Mouse (Mus musculus): Measurements from ENCODE around the gene Mtln. TPM values are rescaled to one million over a fixed set of nuclear protein-coding genes. Genes with fewer than 3 reads are reported as not detected.

Gene Mtln
- polyA plus RNA-seq, 1 experiment from 2014 or later, result 22.8 TPM

DNA sequence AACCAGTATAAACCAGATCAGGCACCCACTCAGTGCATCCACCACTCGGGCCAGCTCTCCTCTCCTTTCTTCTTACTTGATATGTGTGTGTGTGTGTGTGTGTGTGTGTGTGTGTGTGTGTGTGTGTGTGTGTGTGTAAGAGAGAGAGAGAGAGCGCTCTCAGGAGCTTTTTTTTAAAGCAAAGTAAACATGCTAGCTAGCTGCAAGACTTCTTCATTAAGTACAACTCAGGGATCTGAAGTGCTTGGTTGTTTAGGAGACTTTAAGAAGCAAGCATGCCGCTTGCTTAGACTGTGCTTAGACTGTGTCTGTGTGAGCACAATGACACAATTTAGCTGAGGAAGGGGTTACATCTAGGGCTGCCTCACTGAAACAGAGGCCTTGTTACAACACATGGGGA, 49.7 kb downstream of the Mtln start:
- H3K4me3 ChIP-seq (ENCODE audit: low read depth, low read length), result no peak overlapping the region
- H3K9ac ChIP-seq (replicated peaks), result no peak overlapping the region
- no peaks in the 10 kb centered on the region for H3K36me3 ChIP-seq (replicated peaks; ENCODE audit: insufficient read depth, low read length)
- H3K4me1 ChIP-seq (ENCODE audit: insufficient read depth), result peaks cover 8% of the 10 kb centered on the region; the same call in 1 of the 2 replicates
- ATAC-seq (no peak), DNase-seq (no peak)
- H3K9me3 ChIP-seq (ENCODE audit: low read length), result no peaks in the 10 kb centered on the region
- TF ChIP-seq CTCF (IDR thresholded peaks at IDR 0.05; ENCODE audit: low read depth) (no peak), EP300 (IDR thresholded peaks at IDR 0.05; ENCODE audit: low read depth) (no peak)
- WGBS (ENCODE audit: insufficient replicate concordance), result 82% methylated on average over 3 of the region's 3 CpGs
- no peak overlapping the region for H3K4me2 ChIP-seq (ENCODE audit: low read depth, low read length)
- no peaks in the 10 kb centered on the region for H3K27me3 ChIP-seq (ENCODE audit: insufficient read depth, low read length)
- no peak overlapping the region for H3K27ac ChIP-seq (ENCODE audit: low read depth)

Other genes starting within 250 kb of the Mtln start
- 1.2 and 1.7 TPM in 2 replicates for gene Zfp661, start 205.4 kb downstream of the Mtln start, polyA plus RNA-seq (2015; fragmentation: Nextera tagmentation; extraction: Ambion mirVana)
- 76.3 and 81.5 TPM in 2 replicates for gene Mrps5, start 205.3 kb downstream of the Mtln start, polyA plus RNA-seq (2015; fragmentation: Nextera tagmentation; extraction: Ambion mirVana)
- 0.23 and 0.24 TPM in 2 replicates for gene Mal, start 135.8 kb downstream of the Mtln start, polyA plus RNA-seq (2015; fragmentation: Nextera tagmentation; extraction: Ambion mirVana)
- 0.05 and 0.08 TPM in 2 replicates for gene Mall, start 62.6 kb downstream of the Mtln start, polyA plus RNA-seq (2015; fragmentation: Nextera tagmentation; extraction: Ambion mirVana)
- gene Nphp1, start 3.6 kb downstream of the Mtln start, polyA plus RNA-seq (2015; fragmentation: Nextera tagmentation; extraction: Ambion mirVana), result 3.9 and 4.4 TPM in 2 replicates
- 7.8 and 9.5 TPM in 2 replicates for gene Bub1, start 39.4 kb upstream of the Mtln start, polyA plus RNA-seq (2015; fragmentation: Nextera tagmentation; extraction: Ambion mirVana)
- gene Acoxl, start 46.4 kb upstream of the Mtln start, polyA plus RNA-seq (2015; fragmentation: Nextera tagmentation; extraction: Ambion mirVana), result 0.05 and 0.07 TPM in 2 replicates